Mouse (Mus musculus) liver, postnatal 0 days (tissue): ENCODE results near the gene Prg3. TPM values are rescaled to one million over a fixed set of nuclear protein-coding genes. Genes with fewer than 3 reads are reported as not detected.

Source experiments
- ATAC-seq: fragments of 200-750 bp; cut with Nextera tagmentation; 2 replicates; pipeline ENCODE4 v1.8.0; 2017; ENCODE audit warnings: mild to moderate bottlenecking, moderate library complexity
- DNase-seq: peaks from one replicate; pipeline ENCODE4 v3.0.0-alpha.2; 2016
- H3K27ac ChIP-seq: fragments of 300-500 bp; sonication (generic); 2 replicates; pipeline ENCODE4 v1.5.1; 2014; ENCODE audit warnings: antibody characterized with exemption, moderate library complexity, mild to moderate bottlenecking, low read depth
- H3K27me3 ChIP-seq: fragments of 300-500 bp; sonication (generic); 2 replicates; pipeline ENCODE4 v1.6.1; 2014; ENCODE audit warnings: low read length, control low read depth, mixed read lengths; ENCODE audit not compliant: insufficient read depth
- H3K36me3 ChIP-seq: fragments of 300-500 bp; sonication (generic); replicated peaks from 2 replicates; pipeline ENCODE4 v1.6.1; 2014; ENCODE audit warnings: mild to moderate bottlenecking, control low read depth, low read length, moderate library complexity, mixed read lengths; ENCODE audit not compliant: insufficient read depth
- H3K4me1 ChIP-seq: fragments of 300-500 bp; sonication (generic); 2 replicates; pipeline ENCODE4 v1.6.1; 2014; ENCODE audit warnings: antibody characterized with exemption, mild to moderate bottlenecking, control low read depth; ENCODE audit not compliant: insufficient read depth
- H3K4me2 ChIP-seq: fragments of 300-500 bp; sonication (generic); 2 replicates; pipeline ENCODE4 v1.6.1; 2014; ENCODE audit warnings: low read depth, mild to moderate bottlenecking, low read length, moderate library complexity, mixed read lengths
- H3K4me3 ChIP-seq: fragments of 300-500 bp; sonication (generic); 2 replicates; pipeline ENCODE4 v1.5.1; 2014; ENCODE audit warnings: low read depth, low read length
- H3K9ac ChIP-seq: fragments of 300-500 bp; sonication (generic); replicated peaks from 2 replicates; pipeline ENCODE4 v1.6.1; 2014; ENCODE audit warnings: mild to moderate bottlenecking, moderate library complexity
- H3K9me3 ChIP-seq: fragments of 300-500 bp; sonication (generic); 2 replicates; pipeline ENCODE4 v1.6.1; 2016; ENCODE audit warnings: mild to moderate bottlenecking, control low read depth, low read length, mixed read lengths
- CTCF ChIP-seq: sonication (generic); IDR thresholded peaks from 2 replicates; pipeline ENCODE4 v1.5.1; 2016; ENCODE audit warnings: antibody characterized with exemption, low read depth
- EP300 ChIP-seq: IDR thresholded peaks from 2 replicates; pipeline ENCODE4 v1.6.1; 2016; ENCODE audit warnings: antibody characterized with exemption, low read depth, mild to moderate bottlenecking
- whole genome bisulfite sequencing: fragments of 180-500 bp; shearing (Covaris S2); extraction: QIAGEN DNeasy Blood & Tissue Kit; methylation state at CpG from one replicate; pipeline ENCODE4 v1.1.7; 2014; ENCODE audit not compliant: insufficient replicate concordance; 5-methylcytosine and 5-hydroxymethylcytosine counted together
- polyA plus RNA-seq: library from polyadenylated mRNA; unstranded; fragments of >200 nt; fragmentation: Nextera tagmentation; extraction: Ambion mirVana; gene quantifications from 2 replicates; pipeline ENCODE4 v1.2.1, GENCODE M21; 2015

Prg3 gene
- polyA plus RNA-seq, 1 experiment from 2014 or later: 5.1 TPM

DNA sequence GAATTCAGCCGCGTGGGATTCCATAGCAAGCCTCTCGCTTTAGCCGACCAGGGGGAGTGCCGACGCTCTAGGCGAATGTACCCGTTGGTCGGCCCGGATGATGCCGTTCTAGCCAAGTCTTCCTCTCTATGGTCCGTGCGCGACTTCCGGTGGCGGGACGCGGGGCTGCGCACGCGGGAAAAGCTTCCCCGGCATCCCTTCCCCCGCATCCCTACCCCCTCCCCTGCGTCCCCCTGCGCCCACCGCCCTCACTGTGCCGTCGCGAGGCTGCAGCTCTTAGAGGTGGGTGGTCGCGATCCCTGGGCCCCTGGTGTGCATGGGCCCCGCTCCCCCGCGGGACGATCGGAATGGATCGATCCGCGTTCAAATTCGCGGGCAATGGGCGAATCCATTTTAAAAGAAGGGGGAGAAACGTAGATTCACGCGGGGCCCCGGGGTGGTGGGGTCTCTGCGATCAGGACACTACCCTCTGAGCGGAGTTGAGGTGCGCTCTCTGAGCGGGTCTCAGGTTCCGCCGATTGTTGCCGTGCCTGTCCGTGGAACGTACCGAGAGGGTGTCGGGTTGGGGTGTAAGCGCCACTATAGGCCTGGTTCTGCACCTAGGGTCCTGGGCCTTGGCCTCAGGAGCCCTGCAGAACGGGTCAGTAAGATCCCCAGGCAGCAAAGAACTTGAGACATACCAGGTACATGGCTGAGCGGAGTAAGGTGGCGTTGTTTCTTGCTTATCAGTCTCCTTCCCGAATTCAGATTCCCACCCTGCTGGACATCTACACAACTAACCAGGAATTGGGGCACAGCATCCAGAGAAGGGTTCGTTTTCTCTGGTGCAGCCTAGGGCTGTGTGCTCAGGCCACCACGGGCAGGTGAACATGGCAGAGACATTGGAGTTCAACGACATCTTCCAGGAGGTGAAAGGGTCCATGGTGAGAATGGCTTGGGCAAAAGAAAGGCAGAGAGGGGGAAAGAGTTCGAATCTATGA is 49.3 kb downstream of the Prg3 start, which contains the start of the genes Ssrp1 and P2rx3:
TSS of gene Ssrp1 (plus strand) at position 188 of the 980 bp plus-strand sequence.
TSS of gene P2rx3 (minus strand) at position 416 of the 980 bp plus-strand sequence.
- 1% methylated on average over 66 of the region's 66 CpGs for WGBS
- Histone ChIP-seq H3K4me1 (peaks cover 21% of the 10 kb centered on the region), H3K27ac (peak within 1 kb of the TSS; percentile 56), H3K27me3 (no peaks in the 10 kb centered on the region), H3K9me3 (no peaks in the 10 kb centered on the region), H3K36me3 (peaks cover 30% of the 10 kb centered on the region), H3K4me2 (peak within 1 kb of the TSS; percentile 83), H3K9ac (peak within 1 kb of the TSS; percentile 91), H3K4me3 (peak within 1 kb of the TSS; percentile 72)
- DNase-seq (peak; percentile 94), ATAC-seq (peak; percentile 94)
- TF ChIP-seq CTCF: no peak
- TF ChIP-seq EP300: peak; percentile 72

DNA sequence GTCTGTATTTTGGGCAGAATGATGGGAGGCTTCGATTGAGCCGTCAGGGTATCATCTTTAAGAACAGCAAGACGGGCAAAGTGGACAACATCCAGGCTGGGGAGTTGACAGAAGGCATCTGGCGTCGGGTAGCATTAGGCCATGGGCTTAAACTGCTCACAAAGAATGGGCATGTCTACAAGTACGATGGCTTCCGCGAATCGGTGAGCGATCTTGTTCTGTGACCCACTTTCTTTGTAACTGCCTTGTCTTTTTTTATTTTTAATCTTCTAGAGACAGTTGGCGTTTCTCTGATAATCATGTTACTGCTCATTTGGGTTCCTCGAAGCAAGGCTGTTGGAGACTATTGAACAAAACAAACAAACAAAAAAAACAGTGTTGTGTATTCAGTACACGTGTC is 50.3 kb downstream of the Prg3 start:
- 79% methylated on average over 13 of the region's 13 CpGs for WGBS
- Histone ChIP-seq H3K4me2 (peak overlapping the region; percentile 83), H3K9ac (peak overlapping the region; percentile 91), H3K4me1 (peaks cover 21% of the 10 kb centered on the region), H3K9me3 (no peaks in the 10 kb centered on the region), H3K27me3 (no peaks in the 10 kb centered on the region), H3K27ac (peak overlapping the region; percentile 56; the same call in 1 of the 2 replicates), H3K36me3 (peaks cover 40% of the 10 kb centered on the region), H3K4me3 (peak overlapping the region; percentile 72)
- no peak for TF ChIP-seq EP300
- no peak for TF ChIP-seq CTCF
- ATAC-seq: no peak
- DNase-seq: no peak

Other genes starting within 250 kb of the Prg3 start
- gene Gm19426, start 244.6 kb upstream of the Prg3 start, polyA plus RNA-seq: 1.2 and 1.3 TPM in 2 replicates
- 344 and 356 TPM in 2 replicates for gene Serping1, start 212.8 kb upstream of the Prg3 start, polyA plus RNA-seq
- 276 and 305 TPM in 2 replicates for gene Ube2l6, start 189.4 kb upstream of the Prg3 start, polyA plus RNA-seq
- gene Smtnl1, start 165.6 kb upstream of the Prg3 start, polyA plus RNA-seq: 0.15 and 0.98 TPM in 2 replicates
- 59.8 and 63.9 TPM in 2 replicates for gene Timm10, start 161.2 kb upstream of the Prg3 start, polyA plus RNA-seq
- gene Slc43a1, start 149.4 kb upstream of the Prg3 start, polyA plus RNA-seq: 67.8 and 74.2 TPM in 2 replicates
- gene Rtn4rl2, start 101.5 kb upstream of the Prg3 start, polyA plus RNA-seq: 0.14 and 0.31 TPM in 2 replicates
- 45.5 and 48.5 TPM in 2 replicates for gene Slc43a3, start 51.6 kb upstream of the Prg3 start, polyA plus RNA-seq
- 22.0 and 26.1 TPM in 2 replicates for gene Prg2, start 7.8 kb upstream of the Prg3 start, polyA plus RNA-seq
- gene Ssrp1, start 49.0 kb downstream of the Prg3 start, polyA plus RNA-seq: 69.8 and 80.8 TPM in 2 replicates
- gene P2rx3, start 49.2 kb downstream of the Prg3 start, polyA plus RNA-seq: 0.56 and 0.57 TPM in 2 replicates
- 6.0 and 6.5 TPM in 2 replicates for gene Tnks1bp1, start 59.8 kb downstream of the Prg3 start, polyA plus RNA-seq
- gene Aplnr, start 148.0 kb downstream of the Prg3 start, polyA plus RNA-seq: 2.3 and 2.5 TPM in 2 replicates
- 0.06 and 0.08 TPM in 2 replicates for gene Lrrc55, start 209.0 kb downstream of the Prg3 start, polyA plus RNA-seq